Mouse (Mus musculus): Measurements from ENCODE around the gene Tcerg1l. TPM values are rescaled to one million over a fixed set of nuclear protein-coding genes. Genes with fewer than 3 reads are reported as not detected.

Tcerg1l gene
- total and polyA plus RNA-seq, 3 experiments, result 0.13 to 0.81 (median 0.40) TPM

- H3K4me2 ChIP-seq (ENCODE audit: insufficient read depth, low read depth, poor library complexity, severe bottlenecking), result no peak overlapping the region
- TF ChIP-seq UBTF (IDR thresholded peaks at IDR 0.05; ENCODE audit: low read depth, low read length), result no peak
- no peak for TF ChIP-seq SIN3A (IDR thresholded peaks at IDR 0.05; ENCODE audit: low read length)
- no peak for TF ChIP-seq ELF1 (IDR thresholded peaks at IDR 0.05; ENCODE audit: low read depth, low read length)
- no peak for TF ChIP-seq SMC3 (IDR thresholded peaks at IDR 0.05; ENCODE audit: low read depth, low read length)
- no peak for TF ChIP-seq TCF12 (IDR thresholded peaks at IDR 0.05; ENCODE audit: low read depth, low read length)
- no peak for TF ChIP-seq MAFK (IDR thresholded peaks at IDR 0.05; ENCODE audit: insufficient replicate concordance, low read length)
- no peak for TF ChIP-seq KAT2A (IDR thresholded peaks at IDR 0.05; ENCODE audit: insufficient replicate concordance, low read length)
- no peak for TF ChIP-seq HCFC1 (IDR thresholded peaks at IDR 0.05; ENCODE audit: low read depth, low read length)
- no peak for TF ChIP-seq CHD2 (IDR thresholded peaks at IDR 0.05; ENCODE audit: low read length)
- TF ChIP-seq MAZ (IDR thresholded peaks at IDR 0.05; ENCODE audit: low read depth, low read length), result no peak
- H3K9ac ChIP-seq (ENCODE audit: insufficient read depth, low read depth), result no peak overlapping the region
These were observed 187.8 kb downstream of the Tcerg1l start for GRCm38 (mm10) chr7:138209769-138210168.

GRCm38 (mm10) chr7:138205124-138205523, 192.4 kb downstream of the Tcerg1l start:
- no peak for DNase-seq (ENCODE audit: extremely low read depth)
- H3K4me2 ChIP-seq (ENCODE audit: insufficient read depth, low read depth, poor library complexity, severe bottlenecking), result no peak overlapping the region
- in situ Hi-C loops (cut with MboI; ENCODE audit: low pct_ligation_motif_present, low pct_unique_long_range_greater_than_20kb, low sequenced_read_pairs) (no loop called here), dilution Hi-C loops (cut with MboI; ENCODE audit: extremely low pct_ligation_motif_present, extremely low pct_unique_long_range_greater_than_20kb, low sequenced_read_pairs) (no loop called here)
- H3K9ac ChIP-seq (ENCODE audit: insufficient read depth, low read depth), result no peak overlapping the region
- H3K4me3 ChIP-seq (replicated peaks in 1 of 3; ENCODE audit: low read depth in 2 of 3, low read length in 2 of 3, poor library complexity in 1 of 3), result no peak overlapping the region
- no peaks in the 10 kb centered on the region for H3K36me3 ChIP-seq (replicated peaks in 1 of 2; ENCODE audit: control insufficient read depth in 1 of 2, insufficient read depth in 1 of 2, low read length in 1 of 2)
- H3K27ac ChIP-seq (ENCODE audit: insufficient read depth, low read depth), result no peak overlapping the region
- TF ChIP-seq CHD1 (IDR thresholded peaks at IDR 0.05; ENCODE audit: low read depth, low read length), result no peak
- TF ChIP-seq KAT2A (IDR thresholded peaks at IDR 0.05; ENCODE audit: insufficient replicate concordance, low read length), result no peak
- TF ChIP-seq CTCF (conservative IDR thresholded peaks at IDR 0.05 in 1 of 2, IDR thresholded peaks at IDR 0.05 in 1 of 2; ENCODE audit: low read depth in 2 of 2, low read length in 2 of 2), result no peak
- TF ChIP-seq NELFE (IDR thresholded peaks at IDR 0.05; ENCODE audit: low read depth, low read length), result no peak
- no peak for TF ChIP-seq JUN (IDR thresholded peaks at IDR 0.05; ENCODE audit: insufficient read depth, low read depth, low read length)
- TF ChIP-seq ZKSCAN1 (IDR thresholded peaks at IDR 0.05; ENCODE audit: borderline replicate concordance, low read depth, low read length), result no peak
- TF ChIP-seq UBTF (IDR thresholded peaks at IDR 0.05; ENCODE audit: low read depth, low read length), result no peak
- no peak for TF ChIP-seq USF2 (conservative IDR thresholded peaks at IDR 0.05; ENCODE audit: low read depth, low read length)
- no peak for TF ChIP-seq GABPA (IDR thresholded peaks at IDR 0.05; ENCODE audit: insufficient replicate concordance, low read depth, low read length)
- TF ChIP-seq SIN3A (IDR thresholded peaks at IDR 0.05; ENCODE audit: low read length), result no peak
- no peak for TF ChIP-seq TCF12 (IDR thresholded peaks at IDR 0.05; ENCODE audit: low read depth, low read length)
- no peaks in the 10 kb centered on the region for H3K9me3 ChIP-seq (replicated peaks; ENCODE audit: low read length)
- H3K4me1 ChIP-seq (ENCODE audit: control insufficient read depth in 1 of 2, insufficient read depth in 2 of 2), result no peaks in the 10 kb centered on the region
- no peaks in the 10 kb centered on the region for H3K79me2 ChIP-seq (replicated peaks; ENCODE audit: control insufficient read depth, extremely low read depth, insufficient read depth, poor library complexity, severe bottlenecking)
- H3K27me3 ChIP-seq (replicated peaks), result peaks cover 94% of the 10 kb centered on the region

More at GRCm38 (mm10) chr7:138209769-138210168, 187.8 kb downstream of the Tcerg1l start:
- Histone ChIP-seq H3K4me3 (replicated peaks in 1 of 3; ENCODE audit: low read depth in 2 of 3, low read length in 2 of 3, poor library complexity in 1 of 3) (no peak overlapping the region), H3K4me1 (ENCODE audit: control insufficient read depth in 1 of 2, insufficient read depth in 2 of 2) (no peaks in the 10 kb centered on the region), H3K27me3 (replicated peaks) (peaks cover 81% of the 10 kb centered on the region), H3K9me3 (replicated peaks; ENCODE audit: low read length) (no peaks in the 10 kb centered on the region), H3K27ac (ENCODE audit: insufficient read depth, low read depth) (no peak overlapping the region), H3K79me2 (replicated peaks; ENCODE audit: control insufficient read depth, extremely low read depth, insufficient read depth, poor library complexity, severe bottlenecking) (no peaks in the 10 kb centered on the region), H3K36me3 (replicated peaks in 1 of 2; ENCODE audit: control insufficient read depth in 1 of 2, insufficient read depth in 1 of 2, low read length in 1 of 2) (no peaks in the 10 kb centered on the region)
- in situ Hi-C loops (cut with MboI; ENCODE audit: low pct_ligation_motif_present, low pct_unique_long_range_greater_than_20kb, low sequenced_read_pairs) (no loop called here), dilution Hi-C loops (cut with MboI; ENCODE audit: extremely low pct_ligation_motif_present, extremely low pct_unique_long_range_greater_than_20kb, low sequenced_read_pairs) (no loop called here)
- DNase-seq (ENCODE audit: extremely low read depth), result no peak

All from CH12.LX (cell line).